Mouse (Mus musculus) urinary bladder, postnatal 36 days (tissue): ENCODE results near the gene Ostf1.
"Not testable (repeated sequence)": the region's sequence is repeated elsewhere in the genome, so short reads cannot be mapped to it uniquely, and the experiment has no call there.

ENCODE experiments used
- DNase-seq, 2 experiments: peaks; one replicate each; pipeline ENCODE4 v3.0.0; 2022; ENCODE audit warnings: low spot score in 2 of 2, mixed read lengths in 1 of 2

The Ostf1 gene

DNA sequence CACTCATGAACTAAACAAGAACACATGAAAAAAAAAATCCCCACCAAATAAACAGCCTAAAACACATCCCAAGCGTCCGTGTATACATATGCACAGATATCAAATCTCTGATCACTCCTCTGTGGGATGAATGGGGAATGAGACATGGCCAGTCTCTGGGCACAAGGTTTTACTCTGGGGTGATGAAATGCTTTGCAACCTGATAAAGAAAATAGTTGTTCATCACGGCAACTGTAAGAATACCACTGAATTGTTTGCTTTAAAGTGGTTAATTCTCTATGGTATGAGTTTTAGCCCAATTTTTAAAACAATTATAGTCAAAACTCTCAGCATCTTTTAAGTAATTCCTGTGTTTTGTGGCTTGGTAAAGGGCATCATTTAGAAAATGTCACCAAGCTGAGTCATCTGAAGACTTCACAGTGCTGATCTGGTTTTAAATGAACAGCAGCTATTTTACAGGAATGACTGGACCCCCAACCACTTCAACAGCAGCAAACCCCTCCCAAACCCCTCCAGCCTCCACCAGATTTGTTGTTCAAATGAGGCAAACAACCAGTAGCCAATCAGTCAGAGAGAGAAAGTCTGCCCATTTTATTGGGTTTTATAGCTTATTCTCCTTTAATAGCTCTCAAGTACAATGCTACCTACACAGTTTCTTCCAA lies 33.2 kb downstream of the Ostf1 start:
- DNase-seq, result no peak

DNA sequence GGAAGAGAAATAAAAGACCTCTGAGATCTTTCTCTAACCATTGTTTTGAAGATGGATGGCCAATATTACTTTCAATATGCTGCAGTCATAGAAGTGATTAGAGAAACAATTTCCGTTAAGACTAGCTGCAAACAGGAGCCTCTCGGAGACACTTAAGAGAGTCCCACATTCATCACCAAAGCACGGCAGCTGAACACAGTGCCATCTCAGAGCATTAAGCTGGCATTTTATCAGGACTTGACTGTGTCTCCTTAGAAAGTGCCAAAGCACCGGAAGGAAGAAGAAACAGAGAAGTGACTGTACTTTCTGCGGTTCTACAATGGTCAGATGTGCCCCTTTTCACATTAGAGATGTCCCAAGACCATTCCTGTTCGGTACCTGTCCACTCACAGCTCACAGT lies 33.9 kb downstream of the Ostf1 start:
- DNase-seq, result no peak

GRCm38 (mm10) chr19:18596876-18597275 lies 34.7 kb downstream of the Ostf1 start:
- DNase-seq, result no peak

GRCm38 (mm10) chr19:18593722-18594121 lies 37.9 kb downstream of the Ostf1 start:
- DNase-seq, result no peak

- DNase-seq, result no peak
These were observed 38.7 kb downstream of the Ostf1 start for GRCm38 (mm10) chr19:18592919-18593318.

DNA sequence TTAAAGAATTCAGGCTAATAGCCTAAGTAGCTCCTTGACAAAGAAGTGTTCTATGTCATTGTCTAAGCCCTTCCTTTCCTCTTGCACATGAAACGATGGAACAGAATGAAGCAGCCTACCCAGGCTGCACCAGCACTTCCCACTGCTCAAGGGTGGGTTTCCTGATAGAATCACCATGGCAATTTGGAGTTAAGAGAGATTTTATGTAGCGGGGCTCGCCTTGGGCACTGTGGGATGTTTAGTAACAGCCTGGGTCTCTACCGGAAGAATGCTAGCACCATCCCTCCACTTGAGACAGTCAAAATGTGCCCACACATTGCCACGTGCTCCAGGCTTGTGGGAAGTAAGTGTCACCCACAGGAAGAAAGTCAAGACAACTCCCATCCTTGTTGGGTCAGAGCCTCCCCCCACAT lies 40.7 kb downstream of the Ostf1 start:
- no peak for DNase-seq

DNA sequence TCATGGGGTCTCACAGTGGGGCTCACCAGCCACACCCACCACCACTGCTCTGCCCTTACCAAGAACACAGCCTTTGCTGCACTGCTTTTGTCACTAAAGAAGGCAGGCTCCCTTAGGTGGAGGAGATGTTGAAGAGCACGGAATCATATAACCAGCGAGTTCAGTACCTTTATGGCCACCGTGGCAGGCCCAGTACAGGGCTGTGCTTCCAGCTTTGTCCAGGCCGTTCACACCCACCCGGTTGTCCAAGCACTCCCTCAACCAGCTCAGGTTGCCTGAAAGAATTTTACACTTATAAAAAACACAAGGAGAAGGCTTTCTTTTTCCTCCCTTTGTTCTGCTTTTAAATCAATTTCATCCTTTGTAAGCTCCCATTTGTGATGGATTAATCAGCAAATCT lies 41.4 kb downstream of the Ostf1 start:
- DNase-seq, result no peak

GRCm38 (mm10) chr19:18589276-18589675 lies 42.3 kb downstream of the Ostf1 start:
- DNase-seq, result no peak

GRCm38 (mm10) chr19:18588801-18589200 lies 42.8 kb downstream of the Ostf1 start:
- not testable (repeated sequence) for DNase-seq

- DNase-seq, result no peak
These were observed 43.4 kb downstream of the Ostf1 start for GRCm38 (mm10) chr19:18588243-18588642.

GRCm38 (mm10) chr19:18587118-18587517 lies 44.5 kb downstream of the Ostf1 start:
- no peak for DNase-seq

GRCm38 (mm10) chr19:18584621-18585020 lies 47.0 kb downstream of the Ostf1 start:
- DNase-seq, result no peak

DNA sequence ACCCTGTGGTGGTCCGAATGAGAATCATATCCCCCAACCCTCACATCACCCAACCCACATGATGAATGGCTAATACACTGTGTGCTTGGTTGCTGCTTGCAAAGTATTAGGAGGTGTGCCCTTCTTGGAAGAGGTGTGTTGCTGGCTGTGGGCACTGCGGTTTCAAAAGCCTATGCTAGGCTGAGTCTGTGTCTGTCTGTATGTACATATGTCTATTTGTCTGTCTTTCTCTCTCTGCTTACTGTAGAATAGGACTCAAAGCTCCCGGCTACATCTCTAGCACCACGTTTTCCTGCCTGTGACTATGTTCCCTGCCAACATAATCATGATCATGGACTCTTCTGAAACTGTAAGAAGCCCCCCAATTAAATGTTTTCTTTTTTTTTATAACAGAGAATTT lies 47.9 kb downstream of the Ostf1 start:
- no peak for DNase-seq

DNA sequence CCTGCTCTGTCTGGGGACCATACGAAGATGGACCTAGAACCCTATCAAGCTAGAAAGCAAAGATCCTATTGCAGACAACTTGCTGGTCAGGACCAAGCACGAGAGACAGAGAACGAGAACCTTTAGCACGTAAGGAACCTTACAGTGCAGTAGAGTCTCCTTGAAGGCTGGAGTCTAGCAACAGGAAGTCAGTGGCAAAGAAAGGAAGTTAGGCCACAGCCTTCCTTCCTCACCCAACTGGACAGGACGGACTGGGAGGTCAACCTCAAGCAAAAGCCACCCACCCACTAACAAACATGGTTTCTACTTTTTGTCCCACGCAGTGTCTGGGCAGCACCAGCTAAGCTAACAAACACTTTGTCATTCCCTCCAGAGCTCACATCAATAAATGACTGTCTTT lies 48.7 kb downstream of the Ostf1 start:
- no peak for DNase-seq

- no peak for DNase-seq
These were observed 49.4 kb downstream of the Ostf1 start for GRCm38 (mm10) chr19:18582226-18582625.

DNA sequence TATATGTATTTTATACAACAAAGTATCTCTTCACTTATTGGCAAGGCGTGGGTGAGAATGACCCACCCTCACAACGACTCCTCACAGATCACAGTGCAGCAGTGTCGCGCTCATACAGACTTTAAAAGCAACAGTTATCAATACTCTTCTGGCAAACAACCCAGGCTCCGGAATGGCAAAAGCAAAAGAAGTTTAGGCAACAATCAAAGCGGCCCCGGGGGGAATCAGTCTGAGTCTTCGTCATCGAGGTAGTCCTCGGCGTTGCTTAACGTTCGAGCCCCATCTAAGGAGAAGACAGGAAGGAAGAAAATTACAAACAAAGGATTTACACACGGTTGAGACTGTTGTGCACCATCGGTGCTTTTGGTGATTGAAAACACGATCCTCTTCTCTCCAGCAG lies 50.6 kb downstream of the Ostf1 start:
- DNase-seq, result no peak

- DNase-seq, result no peak
These were observed 52.6 kb downstream of the Ostf1 start for GRCm38 (mm10) chr19:18579012-18579358.

DNA sequence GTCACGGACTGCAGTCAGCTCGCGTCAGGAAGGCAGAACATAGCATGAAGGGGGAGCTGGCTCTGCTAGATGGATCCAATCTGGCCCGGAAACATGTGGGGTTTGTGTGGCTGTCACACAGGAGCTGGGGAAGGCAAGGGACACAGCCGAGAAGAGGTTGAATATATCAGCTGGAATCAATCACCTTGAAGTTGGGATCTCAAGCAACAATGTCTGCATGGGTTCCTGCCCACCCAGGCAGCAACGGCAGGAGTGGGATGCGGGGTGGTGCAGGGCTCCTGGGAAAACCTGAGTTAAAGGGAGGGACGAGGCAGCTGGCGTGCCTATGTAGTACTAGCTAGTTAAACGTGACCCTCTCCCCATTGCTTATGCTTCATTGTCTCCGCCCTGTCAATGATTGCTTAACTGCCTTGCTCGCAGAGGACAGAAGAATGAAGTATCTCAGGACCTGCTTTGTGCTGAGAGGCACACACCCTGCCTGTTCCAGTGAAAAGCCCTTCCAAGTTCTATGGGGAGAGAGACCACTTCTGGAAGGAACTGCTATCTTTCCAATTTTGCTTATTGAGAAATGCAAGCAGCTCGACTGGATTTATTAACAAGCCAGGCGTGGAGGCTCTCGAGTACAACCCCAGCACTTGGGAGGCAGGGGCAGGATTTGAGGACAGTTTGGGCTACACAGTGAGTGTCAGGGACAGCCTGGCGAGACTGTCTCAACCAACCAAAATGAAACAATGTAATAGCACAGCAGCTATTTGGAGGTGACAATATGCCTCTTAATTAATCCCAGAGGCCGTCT lies 53.2 kb downstream of the Ostf1 start:
- no peak for DNase-seq

- DNase-seq, result no peak
These were observed 54.3 kb downstream of the Ostf1 start for GRCm38 (mm10) chr19:18577348-18577747.

DNA sequence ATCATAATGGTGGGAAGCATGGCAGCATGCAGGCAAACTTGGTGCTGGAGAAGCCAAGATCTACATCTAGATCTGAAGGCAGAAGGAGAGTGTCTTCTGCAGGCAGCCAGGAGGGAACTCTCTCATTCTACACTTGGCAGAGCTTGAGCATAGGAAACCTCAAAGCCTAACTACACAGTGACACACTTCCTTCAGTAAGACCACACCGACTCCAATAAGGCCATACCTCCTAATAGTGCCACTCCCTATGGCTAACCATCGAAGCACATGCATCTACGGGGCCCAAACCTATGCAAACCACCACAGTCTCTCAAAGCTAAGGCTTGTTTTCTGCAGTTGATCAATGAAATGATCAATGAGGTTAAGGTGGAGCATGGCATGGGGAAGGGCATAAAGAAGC lies 55.7 kb downstream of the Ostf1 start:
- no peak for DNase-seq

DNA sequence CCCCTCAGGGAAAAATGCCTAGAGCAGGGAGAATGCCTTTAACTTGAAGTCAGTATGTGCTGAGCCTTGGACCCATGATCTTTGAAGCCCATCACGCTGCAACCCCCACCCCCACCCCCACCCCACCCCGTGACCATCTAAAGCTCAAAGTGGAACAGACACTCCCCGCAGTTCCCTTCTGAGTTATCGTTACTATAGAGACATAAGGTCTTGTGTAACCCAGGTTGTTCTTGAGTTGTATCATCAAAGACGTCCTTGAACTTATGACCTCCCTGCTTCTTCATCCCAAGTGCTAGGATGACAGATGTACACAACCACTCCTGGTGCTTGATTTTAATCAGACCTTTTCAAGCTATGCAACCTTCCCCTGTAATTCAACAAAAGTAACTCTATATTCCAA lies 57.7 kb downstream of the Ostf1 start:
- no peak for DNase-seq

DNA sequence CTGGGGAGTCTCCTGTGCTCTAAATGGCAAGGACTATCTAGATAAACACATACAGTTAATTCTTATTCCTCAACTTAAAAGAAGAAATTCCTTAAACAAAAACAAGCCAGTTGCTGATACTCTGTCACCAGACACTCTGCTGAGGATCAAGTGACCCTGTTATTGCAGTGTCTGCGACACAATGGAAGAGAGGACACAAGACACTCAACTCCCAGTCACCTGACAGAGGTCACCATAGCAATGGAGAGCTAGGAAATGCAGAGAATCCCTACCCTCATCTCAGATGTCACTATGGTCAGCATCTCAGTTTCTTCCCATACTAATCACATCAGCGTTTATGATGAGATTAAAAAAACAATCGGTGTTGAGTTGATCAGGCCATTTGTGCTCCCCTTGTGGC lies 58.2 kb downstream of the Ostf1 start:
- DNase-seq, result no peak

GRCm38 (mm10) chr19:18569496-18569895 lies 62.1 kb downstream of the Ostf1 start:
- DNase-seq, result no peak
